Mouse (Mus musculus) brain, embryonic 18.5 days (tissue): ENCODE measurements at regions not wholly inside any gene's neighbourhood (a gene's known extent, or its start where the extent isn't known, plus 50 kb on each side); places are given as distances from the start of the nearest gene placed in this dataset.

Experiments used
- DNase-seq: peaks from one replicate; pipeline ENCODE4 v3.0.0-alpha.2; 2012; ENCODE audit warnings: low read depth, low spot score

DNA sequence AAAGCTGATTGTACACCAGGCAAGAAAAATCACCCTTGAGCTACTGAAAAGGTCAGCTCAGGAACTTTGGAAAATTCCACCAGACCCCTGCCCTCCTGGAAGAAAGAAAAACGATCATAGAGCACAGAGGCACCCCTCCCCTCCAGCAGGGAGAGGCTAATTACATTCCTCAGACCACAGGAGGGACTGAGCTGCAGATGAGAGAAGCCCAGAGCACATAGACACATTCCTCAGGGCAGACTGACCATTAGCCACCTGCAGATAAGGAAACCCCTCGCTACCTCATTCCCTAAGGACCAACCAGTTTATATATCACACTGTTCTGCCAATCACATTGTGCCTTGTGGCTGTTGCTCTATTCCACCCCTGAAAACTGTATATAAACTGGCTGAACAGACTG, 230.3 kb downstream of the Parp8 start:
- no peak for DNase-seq

DNA sequence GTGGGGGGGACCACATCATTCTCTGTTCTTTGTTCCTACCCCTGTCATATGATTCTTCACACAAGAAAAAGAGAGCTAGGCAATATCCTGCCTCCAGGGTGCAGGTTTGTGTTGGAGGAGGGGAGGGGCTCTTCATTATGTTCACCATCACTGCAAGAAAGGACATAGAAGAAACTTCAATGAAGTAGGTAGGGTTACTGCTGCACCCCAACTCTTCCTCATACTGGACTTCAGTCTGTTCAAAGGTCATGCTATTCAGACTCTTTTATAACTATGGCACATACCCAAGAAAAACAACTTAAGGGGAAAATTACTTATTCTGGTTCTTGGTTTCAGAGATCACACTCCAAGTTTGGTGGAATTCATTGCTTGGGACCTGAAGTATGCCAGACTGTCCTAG, 243.7 kb downstream of the Parp8 start:
- DNase-seq = no peak

DNA sequence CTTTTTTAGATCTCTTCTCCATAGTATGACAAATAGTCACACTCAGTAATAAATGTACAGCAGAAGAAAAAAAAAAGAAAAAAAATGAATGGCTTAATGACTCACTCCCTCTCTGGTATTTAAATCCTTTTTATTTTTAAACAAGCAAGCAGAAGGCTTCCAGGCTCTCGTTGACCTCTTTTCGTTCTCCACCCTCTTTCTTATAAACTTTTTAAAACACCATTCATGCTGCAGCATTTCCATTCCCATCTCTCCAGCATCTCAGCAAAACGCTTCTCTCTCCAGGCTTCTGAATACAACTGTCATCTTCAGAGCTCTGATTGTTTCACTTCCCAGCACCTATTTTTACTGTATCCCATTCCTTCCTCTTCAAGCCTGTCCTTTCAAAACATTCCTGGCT, 259.8 kb downstream of the Parp8 start:
- no peak for DNase-seq

DNA sequence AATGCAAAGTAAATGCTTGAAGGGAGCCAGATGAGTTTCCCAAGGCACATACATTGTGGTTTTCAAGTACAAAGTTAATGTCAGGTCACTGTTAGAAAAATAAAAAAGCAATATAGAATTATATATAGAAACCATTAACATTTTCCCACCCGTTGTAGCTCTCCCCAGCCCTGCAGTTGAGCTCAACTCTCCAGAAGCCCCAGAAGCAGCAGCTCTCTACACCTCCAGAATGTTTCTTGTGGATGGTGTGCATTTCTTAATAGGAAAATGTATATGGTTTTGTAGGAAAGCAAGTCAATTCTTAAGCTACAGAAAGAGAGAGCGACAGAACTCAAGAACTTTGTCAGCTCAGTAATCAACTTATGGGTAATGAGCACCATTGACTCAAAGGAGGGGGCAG, 265.4 kb downstream of the Parp8 start:
- DNase-seq = no peak

DNA sequence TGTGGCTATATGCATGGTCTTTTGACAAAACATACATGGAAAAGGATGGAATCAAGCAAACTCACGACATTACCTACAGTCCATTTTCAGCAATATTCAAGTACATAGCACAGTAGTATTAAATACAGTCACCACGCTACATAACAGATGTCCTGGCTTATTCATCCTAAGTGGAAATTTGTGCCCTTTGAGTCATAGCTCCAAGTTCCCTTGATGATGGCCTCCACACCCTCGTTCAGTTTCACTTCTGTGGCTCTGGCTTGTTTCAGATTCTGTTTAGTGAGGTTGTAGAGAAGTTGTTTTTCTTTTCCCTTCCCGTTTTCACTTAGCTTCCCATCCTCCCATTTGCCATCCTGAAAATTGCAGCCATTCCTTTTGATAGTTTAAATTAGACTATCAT, 284.5 kb downstream of the Parp8 start:
- DNase-seq = no peak

DNA sequence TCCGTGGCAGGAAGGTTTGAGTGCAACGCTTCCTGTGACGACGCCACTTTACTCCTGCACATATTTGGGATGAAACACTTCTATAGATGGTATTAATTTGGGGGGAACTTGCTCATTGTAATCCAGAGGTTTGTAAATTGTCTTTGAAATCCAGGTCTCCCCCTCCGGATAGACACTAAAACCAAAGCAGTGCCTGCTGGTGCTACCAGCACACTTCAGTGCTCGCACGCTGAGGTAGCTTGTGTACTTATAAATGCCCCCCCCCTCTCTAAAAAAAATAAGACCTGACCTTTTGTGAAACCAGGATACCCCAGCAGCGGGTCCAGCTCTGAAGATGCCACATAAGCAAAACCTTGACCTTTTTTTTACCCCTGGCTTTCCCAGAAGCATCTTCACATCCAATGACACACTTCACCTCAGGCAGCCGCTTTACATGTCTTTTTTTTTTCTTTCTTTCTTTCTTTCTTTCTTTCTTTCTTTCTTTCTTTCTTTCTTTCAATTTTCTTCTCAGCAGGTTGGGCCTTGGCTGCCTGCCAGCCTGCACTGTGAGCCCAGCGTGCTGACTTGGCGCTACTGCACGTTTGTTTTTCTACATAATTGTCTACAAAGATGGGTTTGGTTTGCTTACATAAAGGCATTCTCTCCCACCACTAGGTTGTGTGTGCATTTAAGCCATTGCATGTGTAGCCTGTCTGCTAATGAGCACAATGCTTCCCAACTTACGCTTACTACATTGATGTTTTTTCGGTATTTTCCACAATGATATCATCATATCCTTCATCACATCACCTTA, 301.8 kb downstream of the Parp8 start:
- DNase-seq = no peak

DNA sequence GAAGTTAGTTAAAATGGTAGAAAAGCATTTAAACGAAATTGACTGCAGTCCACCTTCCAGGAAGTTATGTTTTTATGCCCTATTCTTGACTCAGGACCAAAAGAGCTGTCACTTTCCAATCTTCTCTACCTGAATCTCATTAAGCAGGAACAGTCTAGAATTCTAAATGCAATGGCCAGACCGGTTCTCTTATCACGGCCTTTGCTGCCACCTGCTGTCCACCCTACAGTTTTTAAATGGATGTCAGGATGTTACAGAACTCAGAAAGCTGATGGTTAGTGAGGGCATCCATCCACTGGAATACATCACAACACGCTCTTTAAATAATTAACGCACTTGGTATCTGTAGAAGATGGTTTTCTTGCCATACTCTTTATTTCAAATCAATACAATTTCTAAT, 310.5 kb downstream of the Parp8 start:
- DNase-seq = no peak

DNA sequence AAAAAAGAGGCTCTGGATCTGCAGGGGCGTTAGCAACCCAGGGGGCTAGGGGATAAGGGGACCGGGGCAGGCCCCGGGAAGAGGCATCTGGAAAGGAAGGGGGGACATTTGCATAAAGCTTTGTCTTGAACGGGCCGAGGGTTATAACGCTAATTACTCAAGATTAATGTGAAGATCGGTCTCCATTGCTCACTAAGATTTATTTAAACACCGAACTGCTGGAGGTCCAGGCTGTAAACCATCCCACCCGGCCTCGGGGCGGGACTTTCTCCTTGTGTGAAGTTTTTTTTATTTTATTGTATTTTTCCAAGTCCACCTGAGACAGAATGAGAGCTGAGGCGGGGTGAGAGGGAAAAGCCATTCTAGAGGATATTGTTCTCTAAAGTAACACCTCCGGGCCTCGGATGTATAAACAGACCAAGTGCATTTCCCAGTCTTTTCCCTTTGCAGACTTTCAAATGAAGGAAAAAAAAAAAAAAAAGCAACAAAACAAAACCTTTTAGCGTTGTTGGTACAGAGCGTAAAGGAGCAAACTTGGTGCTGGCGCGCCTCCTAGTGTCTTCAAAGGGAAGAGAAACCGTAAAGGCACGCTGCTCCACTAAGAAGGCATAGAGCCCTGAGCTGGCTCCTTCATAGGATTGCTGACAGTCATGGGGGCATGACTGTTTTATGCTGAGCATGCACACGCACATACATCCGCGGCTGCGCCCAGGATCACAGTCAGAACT, 313.3 kb downstream of the Parp8 start:
- peak; percentile 75 for DNase-seq

DNA sequence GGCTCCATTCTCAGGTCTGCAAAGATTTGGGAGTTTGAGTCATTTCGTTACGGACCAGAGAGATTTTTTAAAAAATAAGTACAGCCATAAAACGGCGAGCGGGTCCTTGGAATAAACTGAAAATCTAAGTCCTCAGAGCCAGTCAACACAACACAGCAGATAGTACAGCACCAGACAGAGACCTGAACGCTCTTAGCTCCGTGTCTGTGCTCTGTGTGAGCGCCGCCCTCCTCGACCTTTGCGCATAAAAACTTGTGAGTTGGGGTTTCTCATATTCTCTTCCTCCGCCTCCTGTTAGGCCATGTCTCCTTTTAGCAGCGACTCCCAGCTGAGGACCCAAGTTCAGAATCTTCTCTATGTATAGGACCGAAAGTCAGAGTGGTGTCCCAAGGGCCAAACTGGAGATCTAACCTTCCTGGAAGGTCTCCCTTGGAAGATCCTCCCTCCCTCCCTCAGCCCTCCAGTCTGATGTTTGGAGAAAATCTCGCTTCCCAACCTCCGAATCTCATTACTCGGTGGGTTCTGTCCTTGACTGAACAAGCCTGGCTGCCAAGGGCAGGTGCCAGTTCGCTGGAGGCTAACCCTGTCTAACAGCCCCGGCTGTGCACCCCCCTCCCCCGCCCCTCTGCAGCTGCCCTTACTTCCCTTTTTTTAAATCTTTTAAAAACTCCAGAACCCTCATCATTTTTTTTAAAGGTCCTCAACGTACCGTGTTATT, 314.0 kb downstream of the Parp8 start:
- no peak for DNase-seq

DNA sequence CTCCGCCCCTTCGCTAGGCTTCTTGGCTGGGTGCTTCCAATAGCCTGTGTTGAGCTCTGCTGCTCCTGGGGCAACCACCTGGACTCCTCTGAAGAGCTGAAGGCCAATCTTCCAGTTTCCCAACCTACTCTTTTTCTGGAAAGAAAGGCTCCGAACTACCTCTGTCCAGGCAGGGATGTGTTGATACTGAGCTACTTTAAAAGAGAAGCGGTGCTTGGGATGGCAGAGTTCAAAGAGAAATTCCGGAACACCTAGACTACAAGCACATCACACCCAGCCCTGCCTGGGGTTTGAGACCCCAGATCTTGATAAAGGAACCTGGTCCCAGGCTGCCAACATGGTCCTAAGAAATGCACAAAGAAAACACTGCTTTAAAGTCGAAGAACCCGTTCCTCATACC, 315.7 kb downstream of the Parp8 start:
- DNase-seq = no peak

DNA sequence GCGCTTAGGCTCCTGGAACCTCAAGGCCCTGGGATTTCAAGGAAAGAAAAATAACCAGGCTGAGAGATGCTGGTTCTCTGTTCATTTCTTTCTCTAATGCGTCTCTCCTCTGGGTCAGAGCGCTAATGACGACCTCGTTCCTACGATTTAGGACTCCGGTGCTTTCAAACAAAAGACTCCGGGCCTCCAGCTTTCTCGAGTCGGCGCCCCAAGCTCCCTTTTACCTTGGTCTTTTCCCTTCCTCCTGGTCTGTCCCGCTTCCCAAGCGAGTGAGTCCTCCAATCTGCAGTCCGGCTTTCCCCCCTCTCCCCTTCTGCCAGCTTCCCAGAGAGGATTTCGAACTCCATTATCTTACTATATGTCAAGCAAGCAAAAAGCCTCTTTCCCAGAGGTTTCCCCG, 316.5 kb downstream of the Parp8 start:
- no peak for DNase-seq

DNA sequence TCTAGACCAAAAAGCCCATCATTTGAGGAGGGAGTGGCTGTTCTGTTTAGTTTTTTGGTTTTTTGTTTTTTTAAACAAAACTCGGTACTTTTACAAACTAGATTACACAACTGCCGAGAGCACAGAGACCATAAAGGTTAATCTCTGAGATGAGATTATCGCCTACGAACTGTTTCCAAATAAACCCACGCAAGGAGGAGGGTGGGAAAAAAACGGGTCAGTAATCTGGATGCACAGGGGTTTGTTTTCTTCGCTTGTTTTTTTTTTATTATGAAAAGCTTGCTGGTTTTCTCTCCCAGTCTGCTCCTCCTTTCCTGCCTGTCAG, 316.9 kb downstream of the Parp8 start:
- no peak for DNase-seq

DNA sequence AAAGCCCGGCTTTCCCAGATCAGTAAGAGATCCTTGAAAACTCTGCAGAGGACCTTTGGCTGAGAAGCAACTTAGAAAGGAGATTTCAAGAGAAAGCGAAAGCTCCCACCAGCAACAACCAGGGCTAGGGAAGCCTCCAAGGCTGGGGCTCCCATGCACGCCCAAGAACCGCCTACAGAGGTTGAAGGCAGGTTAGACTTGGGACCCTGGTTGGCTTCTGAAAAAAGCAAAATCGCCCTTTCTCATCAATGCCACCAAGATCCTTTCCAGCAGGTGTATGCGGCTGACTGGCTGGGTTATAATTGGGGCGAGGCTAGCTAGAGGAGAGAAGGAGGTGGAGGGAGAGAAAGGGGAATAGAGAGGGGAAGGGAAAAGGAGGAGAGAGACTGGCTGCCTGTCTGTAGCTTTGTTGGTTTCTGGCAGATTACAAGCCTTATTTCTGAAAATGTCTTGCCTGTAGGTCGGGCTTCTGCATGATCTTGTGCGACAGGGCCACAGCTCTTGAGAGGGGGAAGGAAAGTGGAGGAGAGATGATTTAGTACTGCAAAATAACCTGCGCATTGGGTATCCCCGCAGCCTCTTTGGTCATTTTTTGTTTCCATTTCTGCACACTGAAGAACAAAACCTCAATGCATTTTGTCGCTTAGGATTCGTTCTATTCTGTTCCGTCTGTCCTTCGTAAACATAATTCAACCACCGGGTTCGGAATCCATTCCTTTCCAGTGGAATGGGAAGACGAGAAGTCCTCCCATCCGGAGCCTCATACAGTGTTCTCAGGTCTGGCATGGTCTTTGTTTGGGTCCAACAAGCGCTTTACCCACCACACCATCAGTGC, 317.5 kb downstream of the Parp8 start:
- DNase-seq = no peak

DNA sequence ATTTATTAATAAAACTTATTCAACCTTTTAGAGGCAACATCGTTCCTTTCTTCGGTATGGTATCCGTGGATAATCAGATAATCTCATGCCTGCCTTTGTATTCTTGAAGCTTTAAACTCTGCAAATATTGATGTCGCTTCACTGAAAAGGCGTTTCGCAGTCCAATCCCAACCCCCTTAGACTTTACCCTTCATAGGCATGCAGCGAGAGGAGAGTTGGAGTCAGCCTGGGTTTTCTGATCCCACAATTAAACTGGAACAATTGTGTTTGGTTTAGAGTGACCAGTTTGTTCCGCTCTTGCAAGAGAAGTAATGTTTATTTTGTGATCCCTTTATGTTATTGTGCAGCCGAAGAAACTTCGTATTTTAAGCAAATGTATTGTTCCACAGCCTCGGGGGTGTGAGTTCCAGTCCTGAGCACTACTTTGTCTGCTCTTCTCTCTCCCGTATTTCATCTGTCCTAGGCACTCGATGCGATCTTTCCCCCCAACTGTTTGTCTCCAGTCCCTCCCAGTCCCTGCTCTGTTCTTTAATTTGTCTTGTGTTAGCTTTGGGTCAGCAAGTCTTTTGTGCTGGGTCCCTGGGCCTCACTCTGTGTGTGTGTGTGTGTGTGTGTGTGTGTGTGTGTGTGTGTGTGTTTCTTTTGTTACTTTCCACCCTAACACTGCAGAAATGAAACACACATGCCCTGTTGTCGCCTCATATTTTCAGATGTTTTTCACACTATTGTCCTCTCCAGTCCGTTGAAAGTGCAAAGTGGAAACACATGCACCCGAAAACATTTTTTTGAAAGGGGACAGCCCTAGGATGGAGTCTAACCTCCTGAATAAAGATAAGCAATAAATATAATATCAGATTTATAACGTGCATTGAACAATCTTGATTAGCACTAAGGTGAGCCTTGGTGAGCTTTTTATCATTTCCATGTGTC, 318.7 kb downstream of the Parp8 start:
- DNase-seq = no peak

DNA sequence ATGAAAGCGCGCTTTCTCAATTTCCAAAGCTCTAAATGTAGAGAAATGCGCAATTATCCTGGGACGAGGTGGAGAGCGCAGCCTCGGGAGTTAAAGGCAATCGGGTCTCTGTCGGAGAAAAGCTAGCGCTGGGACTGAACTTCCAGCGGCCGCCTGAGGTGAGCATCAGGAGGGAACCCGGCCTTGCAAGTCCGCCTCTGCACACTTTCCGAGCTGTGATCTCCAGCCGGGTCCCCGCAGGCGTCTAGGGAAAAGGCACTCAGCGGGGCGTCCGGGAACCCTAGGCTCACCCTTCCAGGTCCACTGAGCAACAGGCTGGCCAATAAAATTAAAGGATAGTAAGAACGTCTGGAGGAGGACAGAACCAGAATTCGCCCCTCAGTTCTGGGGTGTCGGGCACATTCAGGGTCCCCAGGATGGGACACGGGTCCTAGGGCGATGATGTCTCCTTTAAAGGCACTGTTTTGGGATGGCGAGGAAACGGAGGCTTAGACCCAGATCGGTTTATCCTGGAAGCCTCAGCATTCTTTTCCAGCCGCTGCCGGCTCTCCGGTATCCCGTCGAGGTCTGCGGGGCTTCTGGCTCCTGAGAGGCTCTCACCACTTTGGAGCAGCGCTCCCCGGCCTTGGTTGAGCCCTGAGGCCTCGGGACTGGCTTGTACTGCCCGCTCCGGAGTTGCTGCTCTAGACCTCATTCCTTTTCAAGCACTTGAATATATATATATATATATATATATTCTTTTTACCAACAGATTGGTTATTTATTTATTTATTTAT, 319.5 kb downstream of the Parp8 start:
- no peak for DNase-seq

DNA sequence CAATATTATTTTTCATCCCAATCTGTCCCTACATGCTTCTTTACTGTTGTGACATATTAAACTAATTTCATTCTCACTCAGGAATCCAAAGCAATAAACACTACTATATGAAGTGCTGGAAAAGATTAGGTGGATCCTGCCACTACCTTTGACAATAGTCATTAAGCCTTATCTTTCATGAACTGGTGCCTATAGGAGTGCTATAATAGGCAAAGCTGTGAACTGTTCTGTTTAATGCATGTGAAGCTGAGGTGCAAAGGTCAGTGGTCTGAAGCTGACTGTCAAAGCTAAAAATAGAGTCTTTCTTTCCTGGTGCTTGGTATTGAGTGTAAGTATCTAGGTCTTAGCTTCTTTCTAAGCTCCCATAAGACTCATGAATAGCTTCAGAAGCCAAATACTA, 336.6 kb downstream of the Parp8 start:
- DNase-seq = no peak
